Mouse (Mus musculus) liver, embryonic 12.5 days (tissue): ENCODE results near the gene Pdcd6ip. TPM values are rescaled to one million over a fixed set of nuclear protein-coding genes. Genes with fewer than 3 reads are reported as not detected.

Source experiments
- polyA plus RNA-seq: library from polyadenylated mRNA; unstranded; fragments of >200 nt; fragmentation: Nextera tagmentation; extraction: Ambion mirVana; gene quantifications from 2 replicates; pipeline ENCODE4 v1.2.1, GENCODE M21; 2016

Pdcd6ip gene
- polyA plus RNA-seq, 1 experiment from 2014 or later: 56.1 TPM

Other genes with a start within 250 kb of the Pdcd6ip start
- gene Clasp2, start 33.2 kb upstream of the Pdcd6ip start, polyA plus RNA-seq: 23.1 and 24.2 TPM in 2 replicates
- 59.8 and 64.6 TPM in 2 replicates for gene Ubp1, start 222.7 kb upstream of the Pdcd6ip start, polyA plus RNA-seq